Mouse (Mus musculus): ENCODE measurements around the gene Cadm1. TPM values are rescaled to one million over a fixed set of nuclear protein-coding genes. Genes with fewer than 3 reads are reported as not detected.

Cadm1 gene
- polyA plus RNA-seq, 1 experiment from 2014 or later, result 82.9 TPM

DNA sequence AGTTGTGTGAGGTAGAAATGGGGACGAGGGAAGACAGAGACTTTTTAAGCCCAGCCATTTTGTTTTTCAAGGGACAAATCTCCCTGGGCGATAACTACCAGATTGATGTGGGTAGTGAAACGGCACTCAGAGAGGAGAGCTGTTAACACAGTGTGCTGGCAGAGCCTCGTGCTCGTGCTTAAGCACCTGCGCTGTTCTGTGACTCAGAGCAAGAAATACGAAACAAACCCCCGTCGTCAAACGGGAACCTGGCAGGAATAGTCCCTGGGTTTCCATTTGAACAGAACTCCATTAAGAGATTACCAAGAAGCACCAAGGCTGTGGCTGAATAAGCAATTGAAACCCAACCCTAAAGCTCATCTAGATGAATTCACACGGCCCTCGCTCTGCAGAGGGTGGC lies 225.1 kb downstream of the Cadm1 start:
- 53% methylated on average over 12 of the region's 12 CpGs for WGBS
- H3K4me2 ChIP-seq, result no peak overlapping the region
- ATAC-seq (ENCODE audit: borderline replicate concordance, extremely low read depth, low FRiP score, low TSS enrichment), result no peak

DNA sequence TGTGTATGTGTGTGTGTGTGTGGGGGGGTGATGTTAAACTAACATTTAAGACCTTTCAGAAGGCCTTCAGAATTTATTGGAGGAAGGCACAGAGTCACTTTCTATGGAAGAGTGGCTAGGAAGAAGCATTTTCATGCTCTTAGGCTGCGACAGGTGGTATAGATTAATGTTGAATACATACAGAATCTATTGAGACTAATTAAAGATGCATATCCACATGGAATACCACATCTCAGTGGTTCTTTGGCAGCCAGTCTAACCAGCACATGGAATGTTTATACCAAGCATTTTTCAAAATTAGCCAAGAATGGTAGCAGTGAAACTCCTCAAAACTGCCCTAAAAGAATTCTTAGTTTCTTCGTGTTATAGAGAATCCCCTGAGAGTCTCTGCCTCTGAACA lies 227.8 kb downstream of the Cadm1 start:
- Histone ChIP-seq H3K9ac (no peak overlapping the region), H3K36me3 (no peaks in the 10 kb centered on the region), H3K4me3 (no peak overlapping the region), H3K4me1 (0 out of 2 replicates have a peak, but pooled peaks cover 4% of the 10 kb centered on the region), H3K27ac (no peak overlapping the region), H3K4me2 (no peak overlapping the region), H3K27me3 (no peaks in the 10 kb centered on the region; the same call in 1 of the 2 replicates), H3K9me3 (no peaks in the 10 kb centered on the region)
- WGBS, result 79% methylated on average over 2 of the region's 2 CpGs
- ATAC-seq (ENCODE audit: borderline replicate concordance, extremely low read depth, low FRiP score, low TSS enrichment), result no peak

More for the DNA sequence above, 225.1 kb downstream of the Cadm1 start:
- Histone ChIP-seq H3K4me1 (no peaks in the 10 kb centered on the region), H3K27me3 (no peaks in the 10 kb centered on the region; the same call in 1 of the 2 replicates), H3K4me3 (no peak overlapping the region), H3K9ac (no peak overlapping the region), H3K9me3 (no peaks in the 10 kb centered on the region), H3K27ac (no peak overlapping the region), H3K36me3 (no peaks in the 10 kb centered on the region)

DNA sequence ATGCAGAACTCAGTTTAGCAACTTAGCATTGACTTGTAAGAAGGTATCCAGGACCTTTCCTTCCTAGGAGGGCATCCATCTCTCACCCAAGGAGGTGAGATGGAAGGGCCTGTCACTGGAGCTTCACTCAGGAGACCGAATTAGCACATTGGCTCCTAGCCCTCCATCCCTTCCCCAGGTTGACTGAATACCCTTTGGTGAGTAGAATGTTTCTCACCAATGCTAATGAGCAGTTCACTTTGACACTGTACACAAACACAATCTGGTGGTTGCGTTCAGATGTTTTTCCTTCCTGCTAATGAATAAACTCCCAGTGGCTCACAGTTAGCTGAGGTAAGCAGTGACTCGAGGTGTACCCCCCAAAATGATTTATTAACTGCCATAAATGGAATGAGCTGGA lies 228.3 kb downstream of the Cadm1 start:
- no peaks in the 10 kb centered on the region for H3K9me3 ChIP-seq
- WGBS, result 48% methylated on average over 3 of the region's 3 CpGs

DNA sequence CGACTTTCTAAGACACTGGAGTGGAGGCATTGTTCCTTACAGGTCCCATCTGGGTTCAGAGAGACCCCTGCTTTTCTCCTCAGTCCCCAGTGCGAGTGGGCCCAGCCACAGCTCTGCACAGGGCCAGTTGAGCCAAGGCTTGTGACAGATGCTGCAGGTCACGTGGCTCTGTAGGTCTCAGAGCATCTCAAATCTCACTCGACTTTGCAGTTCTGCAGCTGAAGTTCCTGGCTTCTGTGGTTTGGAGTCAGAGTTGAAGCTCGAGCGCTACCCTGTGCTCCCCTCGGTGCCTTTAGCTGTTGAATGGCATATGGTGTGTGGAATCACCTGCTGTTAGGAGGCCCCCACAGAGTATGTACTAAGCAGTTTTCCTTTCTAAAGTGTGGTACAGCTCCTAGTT lies 229.8 kb downstream of the Cadm1 start:
- no peak for ATAC-seq (ENCODE audit: borderline replicate concordance, extremely low read depth, low FRiP score, low TSS enrichment)
- Histone ChIP-seq H3K4me2 (no peak overlapping the region), H3K4me3 (no peak overlapping the region), H3K36me3 (no peaks in the 10 kb centered on the region), H3K9ac (no peak overlapping the region), H3K4me1 (peaks cover 14% of the 10 kb centered on the region; the same call in 1 of the 2 replicates), H3K27me3 (no peaks in the 10 kb centered on the region; the same call in 1 of the 2 replicates), H3K27ac (no peak overlapping the region), H3K9me3 (no peaks in the 10 kb centered on the region)
- WGBS, result 63% methylated on average over 7 of the region's 7 CpGs

More for the DNA sequence above, 228.3 kb downstream of the Cadm1 start:
- Histone ChIP-seq H3K36me3 (no peaks in the 10 kb centered on the region), H3K9ac (no peak overlapping the region), H3K4me1 (0 out of 2 replicates have a peak, but pooled peaks cover 4% of the 10 kb centered on the region), H3K27ac (no peak overlapping the region), H3K4me2 (no peak overlapping the region), H3K4me3 (no peak overlapping the region), H3K27me3 (no peaks in the 10 kb centered on the region; the same call in 1 of the 2 replicates)
- ATAC-seq (ENCODE audit: borderline replicate concordance, extremely low read depth, low FRiP score, low TSS enrichment), result no peak

DNA sequence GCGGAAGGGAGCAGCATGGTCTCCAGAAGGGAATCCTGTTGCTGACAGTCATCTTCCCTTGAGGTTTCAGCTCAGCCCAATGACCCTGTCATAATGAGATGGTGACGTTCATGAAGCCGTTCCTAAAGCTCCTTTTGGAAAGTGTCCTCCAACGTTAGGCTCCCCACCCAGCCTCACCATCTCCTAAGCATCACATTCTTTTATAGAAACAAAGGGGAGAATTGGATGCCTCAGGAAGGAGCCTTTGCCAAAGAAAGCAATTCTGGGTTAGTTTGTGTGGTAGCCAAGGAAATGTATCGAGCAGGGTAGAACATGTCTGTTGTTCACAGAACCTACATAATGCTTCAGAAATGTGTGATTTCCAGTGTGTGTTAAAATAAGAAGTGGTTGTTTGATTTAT lies 231.6 kb downstream of the Cadm1 start:
- H3K27me3 ChIP-seq, result no peaks in the 10 kb centered on the region
- no peak overlapping the region for H3K4me2 ChIP-seq
- H3K9ac ChIP-seq, result no peak overlapping the region
- H3K9me3 ChIP-seq, result no peaks in the 10 kb centered on the region
- 67% methylated on average over 5 of the region's 5 CpGs for WGBS
- ATAC-seq (ENCODE audit: borderline replicate concordance, extremely low read depth, low FRiP score, low TSS enrichment), result no peak
- no peak overlapping the region for H3K27ac ChIP-seq
- H3K4me3 ChIP-seq, result no peak overlapping the region
- peaks cover 24% of the 10 kb centered on the region for H3K4me1 ChIP-seq
- no peaks in the 10 kb centered on the region for H3K36me3 ChIP-seq

DNA sequence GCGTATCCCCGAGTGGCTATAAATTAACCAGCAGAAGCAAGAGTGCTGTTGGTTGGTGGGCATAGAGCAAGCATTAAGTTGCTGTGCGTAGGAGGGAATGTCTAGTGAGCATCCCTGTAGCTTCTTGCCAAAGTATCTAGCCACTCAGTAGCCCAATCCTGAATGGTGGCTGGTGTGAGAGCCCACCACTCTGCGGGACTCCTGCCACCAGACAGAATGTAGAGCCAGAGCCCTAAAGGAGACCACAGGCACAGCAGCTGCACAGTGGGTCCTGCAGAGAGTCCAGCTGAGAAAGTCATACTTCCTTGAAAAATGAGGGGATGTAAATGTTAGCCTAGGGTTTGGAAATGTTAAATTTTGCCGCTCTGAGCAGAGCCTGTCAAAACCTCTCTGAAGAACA lies 232.9 kb downstream of the Cadm1 start:
- WGBS, result 75% methylated on average over 5 of the region's 5 CpGs
- Histone ChIP-seq H3K4me3 (no peak overlapping the region), H3K36me3 (no peaks in the 10 kb centered on the region), H3K9ac (no peak overlapping the region), H3K9me3 (no peaks in the 10 kb centered on the region), H3K27me3 (no peaks in the 10 kb centered on the region), H3K4me1 (peaks cover 24% of the 10 kb centered on the region), H3K4me2 (no peak overlapping the region), H3K27ac (no peak overlapping the region)
- ATAC-seq (ENCODE audit: borderline replicate concordance, extremely low read depth, low FRiP score, low TSS enrichment), result no peak

DNA sequence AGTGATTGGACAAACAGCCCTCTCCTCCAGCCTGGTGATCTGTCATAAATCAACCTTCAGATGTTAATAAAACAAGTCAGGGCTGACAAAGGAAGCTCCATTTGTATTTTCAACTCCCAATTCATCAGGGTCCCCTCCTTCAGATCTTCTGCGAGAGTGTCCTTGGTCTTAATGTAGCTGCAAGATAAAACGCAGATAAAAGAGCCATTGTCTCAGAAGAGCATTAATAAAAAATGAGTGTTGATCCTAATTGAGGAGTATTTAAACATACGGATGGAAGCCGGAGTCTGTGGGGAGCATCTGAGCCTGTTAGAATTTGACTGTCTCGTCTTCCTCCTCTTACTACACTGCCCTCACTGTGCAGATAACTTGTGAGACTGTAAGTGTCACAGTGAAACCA lies 234.9 kb downstream of the Cadm1 start:
- no peaks in the 10 kb centered on the region for H3K36me3 ChIP-seq
- H3K4me3 ChIP-seq, result no peak overlapping the region
- H3K4me1 ChIP-seq, result peaks cover 25% of the 10 kb centered on the region
- H3K27me3 ChIP-seq, result no peaks in the 10 kb centered on the region
- H3K9me3 ChIP-seq, result no peaks in the 10 kb centered on the region
- H3K27ac ChIP-seq, result no peak overlapping the region
- H3K9ac ChIP-seq, result no peak overlapping the region
- H3K4me2 ChIP-seq, result no peak overlapping the region
- 10% methylated on average over 5 of the region's 5 CpGs for WGBS
- peak; percentile 35; the same call in 1 of the 2 replicates for ATAC-seq (ENCODE audit: borderline replicate concordance, extremely low read depth, low FRiP score, low TSS enrichment)

DNA sequence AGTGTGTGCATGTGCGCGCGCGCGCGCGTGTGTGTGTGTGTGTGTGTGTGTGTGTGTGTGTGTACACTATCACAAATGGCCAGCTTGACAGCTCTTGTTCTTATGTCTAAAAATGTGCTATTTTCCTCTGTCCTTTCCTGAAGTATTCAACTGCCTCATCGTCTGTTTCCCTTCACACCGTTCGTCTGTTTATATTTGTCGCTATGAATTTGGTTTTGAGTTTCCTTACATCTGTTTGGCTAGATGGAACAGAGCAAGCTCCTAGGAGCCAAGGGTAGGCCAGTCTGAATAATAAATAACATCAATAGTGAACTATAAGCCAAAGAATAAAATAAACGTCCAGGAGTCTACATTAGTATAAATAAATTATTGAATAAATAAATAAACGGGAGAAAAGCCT lies 235.3 kb downstream of the Cadm1 start:
- H3K36me3 ChIP-seq, result no peaks in the 10 kb centered on the region
- H3K4me1 ChIP-seq, result peaks cover 29% of the 10 kb centered on the region
- WGBS, result 35% methylated on average over 13 of the region's 13 CpGs
- no peaks in the 10 kb centered on the region for H3K27me3 ChIP-seq
- no peak overlapping the region for H3K4me3 ChIP-seq
- no peak overlapping the region for H3K27ac ChIP-seq
- peak; percentile 27; the same call in 1 of the 2 replicates for ATAC-seq (ENCODE audit: borderline replicate concordance, extremely low read depth, low FRiP score, low TSS enrichment)
- H3K9ac ChIP-seq, result no peak overlapping the region
- H3K9me3 ChIP-seq, result no peaks in the 10 kb centered on the region
- no peak overlapping the region for H3K4me2 ChIP-seq

DNA sequence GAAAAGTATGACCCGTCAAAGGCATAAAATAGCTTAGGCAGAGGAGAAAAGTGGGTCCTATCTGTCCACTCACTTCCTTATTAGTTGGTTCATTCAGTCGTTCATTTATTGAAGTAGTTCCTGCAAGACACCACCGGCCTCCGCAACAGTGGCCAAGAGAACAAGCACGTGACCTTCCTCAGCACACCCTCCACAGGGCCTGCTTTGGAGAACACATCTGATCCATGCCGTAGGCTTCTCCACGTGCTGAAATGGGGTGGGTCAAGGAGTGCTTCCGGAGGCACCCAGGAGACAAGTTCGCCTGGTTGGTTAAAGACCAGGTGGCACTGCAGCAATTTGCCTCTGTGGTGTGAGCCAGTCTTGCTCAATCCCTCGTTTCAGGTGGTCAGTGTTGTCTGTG lies 236.4 kb downstream of the Cadm1 start:
- 47% methylated on average over 10 of the region's 10 CpGs for WGBS
- no peak overlapping the region for H3K9ac ChIP-seq
- H3K4me1 ChIP-seq, result peaks cover 37% of the 10 kb centered on the region
- no peak for ATAC-seq (ENCODE audit: borderline replicate concordance, extremely low read depth, low FRiP score, low TSS enrichment)
- no peak overlapping the region for H3K4me3 ChIP-seq
- H3K27me3 ChIP-seq, result no peaks in the 10 kb centered on the region
- no peak overlapping the region for H3K27ac ChIP-seq
- H3K36me3 ChIP-seq, result no peaks in the 10 kb centered on the region
- no peaks in the 10 kb centered on the region for H3K9me3 ChIP-seq
- no peak overlapping the region for H3K4me2 ChIP-seq

DNA sequence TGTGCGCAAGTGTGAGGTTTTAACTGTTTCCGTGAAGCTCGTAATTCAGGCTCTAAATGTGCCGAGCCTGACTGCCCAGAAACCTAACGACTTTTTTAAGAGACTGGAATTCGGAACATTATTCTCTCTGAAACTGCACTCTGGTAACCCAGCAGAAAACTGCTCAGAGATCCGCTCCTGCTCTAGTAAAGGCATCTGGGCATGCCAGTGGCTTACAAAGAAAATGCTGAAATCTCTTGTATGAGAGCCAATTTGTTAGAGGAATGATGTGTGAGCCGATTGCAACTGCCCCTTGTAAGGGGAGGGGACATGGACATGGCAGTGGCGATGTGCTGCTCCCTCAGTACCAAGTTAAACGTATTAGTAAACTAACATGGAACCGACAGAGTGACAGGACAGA lies 240.9 kb downstream of the Cadm1 start:
- Histone ChIP-seq H3K9me3 (no peaks in the 10 kb centered on the region), H3K27me3 (0 out of 2 replicates have a peak, but pooled peaks cover 3% of the 10 kb centered on the region), H3K27ac (no peak overlapping the region), H3K4me1 (peaks cover 24% of the 10 kb centered on the region), H3K9ac (no peak overlapping the region), H3K4me2 (peak overlapping the region; percentile 20), H3K4me3 (no peak overlapping the region), H3K36me3 (no peaks in the 10 kb centered on the region)
- no peak for ATAC-seq (ENCODE audit: borderline replicate concordance, extremely low read depth, low FRiP score, low TSS enrichment)
- WGBS, result 33% methylated on average over 11 of the region's 11 CpGs

DNA sequence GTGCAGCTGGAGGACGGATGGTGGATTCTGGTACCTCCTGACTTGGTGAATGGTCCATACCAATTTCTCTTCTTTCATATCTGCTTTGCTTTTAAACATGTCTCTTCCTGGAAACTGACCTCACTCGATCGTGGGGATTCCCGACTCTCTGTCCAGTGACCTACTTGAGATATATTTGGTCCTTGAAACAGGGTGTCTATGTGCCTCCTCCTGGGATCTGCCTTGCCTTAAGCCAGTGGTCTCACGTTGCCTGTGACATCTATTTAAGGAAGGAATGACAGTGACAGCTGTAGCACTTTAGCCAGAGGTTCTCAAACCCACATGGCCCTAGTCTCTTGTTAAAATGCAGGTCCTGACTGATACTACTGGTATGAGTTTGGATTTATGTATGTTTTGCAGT lies 242.0 kb downstream of the Cadm1 start:
- Histone ChIP-seq H3K4me3 (no peak overlapping the region), H3K4me2 (no peak overlapping the region), H3K9me3 (no peaks in the 10 kb centered on the region), H3K27ac (no peak overlapping the region), H3K9ac (no peak overlapping the region), H3K4me1 (peaks cover 32% of the 10 kb centered on the region), H3K27me3 (0 out of 2 replicates have a peak, but pooled peaks cover 3% of the 10 kb centered on the region), H3K36me3 (no peaks in the 10 kb centered on the region)
- no peak for ATAC-seq (ENCODE audit: borderline replicate concordance, extremely low read depth, low FRiP score, low TSS enrichment)
- 25% methylated on average over 5 of the region's 5 CpGs for WGBS

DNA sequence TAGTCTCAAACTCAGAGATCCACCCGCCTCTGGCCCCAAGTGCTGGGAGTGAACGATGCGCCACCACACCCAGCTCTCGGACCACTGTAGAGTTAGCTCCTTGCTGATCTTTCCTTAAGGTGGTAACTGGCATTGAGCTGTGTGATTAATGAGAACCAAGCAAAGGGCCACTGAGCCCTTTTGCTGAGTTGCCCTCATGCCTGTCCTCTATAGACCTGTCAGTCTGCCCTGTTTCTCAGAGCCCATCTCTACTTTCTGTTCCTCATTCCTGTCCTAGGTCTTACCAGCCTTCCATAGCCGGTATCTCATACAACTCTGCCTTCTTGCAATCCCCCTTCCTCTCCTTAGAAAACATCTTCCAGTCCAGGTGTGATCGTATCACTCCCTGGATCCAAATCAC lies 242.8 kb downstream of the Cadm1 start:
- Histone ChIP-seq H3K9ac (no peak overlapping the region), H3K4me3 (no peak overlapping the region), H3K36me3 (no peaks in the 10 kb centered on the region), H3K27me3 (0 out of 2 replicates have a peak, but pooled peaks cover 3% of the 10 kb centered on the region), H3K27ac (no peak overlapping the region), H3K4me1 (peaks cover 38% of the 10 kb centered on the region), H3K9me3 (no peaks in the 10 kb centered on the region), H3K4me2 (no peak overlapping the region)
- no peak for ATAC-seq (ENCODE audit: borderline replicate concordance, extremely low read depth, low FRiP score, low TSS enrichment)
- 90% methylated on average over 6 of the region's 6 CpGs for WGBS
